Mouse (Mus musculus) MEL (cell line): ENCODE measurements around the gene Gm20388. TPM values are rescaled to one million over a fixed set of nuclear protein-coding genes. Genes with fewer than 3 reads are reported as not detected.
A peak's percentile ranks its signal among the peaks of the same experiment; 100 is the strongest.

Experiments
- DNase-seq: peaks from one replicate; pipeline ENCODE4 v3.0.0; 2011; ENCODE audit warnings: low read depth, low spot score
- H3K27ac ChIP-seq: 2 replicates; pipeline ENCODE4 v1.5.1; 2012; ENCODE audit warnings: low read depth, mild to moderate bottlenecking, control low read depth, low read length, moderate library complexity; ENCODE audit not compliant: control insufficient read depth
- H3K27me3 ChIP-seq, 2 experiments: fragments of 150-350 bp in 1 of 2; sonication (generic) in 1 of 2; 2 replicates each; pipeline ENCODE4 v1.6.1; 2012; ENCODE audit warnings: low read length in 2 of 2, mild to moderate bottlenecking in 2 of 2, improper control_type of control experiment in 1 of 2, moderate library complexity in 1 of 2; ENCODE audit not compliant: insufficient read depth in 2 of 2, control insufficient read depth in 1 of 2
- H3K36me3 ChIP-seq, 2 experiments: 2 replicates each; pipeline ENCODE4 v1.6.1; 2012 to 2014; ENCODE audit warnings: low read length in 2 of 2, improper control_type of control experiment in 1 of 2, inconsistent platforms in 1 of 2, mild to moderate bottlenecking in 1 of 2; ENCODE audit not compliant: insufficient read depth in 2 of 2, control insufficient read depth in 1 of 2
- H3K4me1 ChIP-seq, 2 experiments: fragments of 150-350 bp in 1 of 2; sonication (generic) in 1 of 2; 2 replicates each; pipeline ENCODE4 v1.6.1; 2012; ENCODE audit warnings: low read length in 2 of 2, improper control_type of control experiment in 1 of 2, mild to moderate bottlenecking in 1 of 2; ENCODE audit not compliant: insufficient read depth in 2 of 2, control insufficient read depth in 1 of 2
- H3K4me3 ChIP-seq, 2 experiments: fragments of 150-350 bp in 1 of 2; sonication (generic) in 1 of 2; 2 replicates each; pipeline ENCODE4 v1.5.1; 2012; ENCODE audit warnings: low read depth in 2 of 2, low read length in 2 of 2, mild to moderate bottlenecking in 2 of 2, moderate library complexity in 2 of 2, control low read depth in 1 of 2, improper control_type of control experiment in 1 of 2; ENCODE audit not compliant: control insufficient read depth in 1 of 2, insufficient read depth in 1 of 2
- H3K79me2 ChIP-seq: 2 replicates; pipeline ENCODE4 v1.6.1; 2012; ENCODE audit warnings: mild to moderate bottlenecking, low read length, moderate library complexity; ENCODE audit not compliant: control insufficient read depth, poor library complexity, insufficient read depth
- H3K9ac ChIP-seq: 2 replicates; pipeline ENCODE4 v1.6.1; 2012; ENCODE audit warnings: low read depth, mild to moderate bottlenecking, control low read depth, low read length, moderate library complexity; ENCODE audit not compliant: control insufficient read depth, poor library complexity, severe bottlenecking
- H3K9me3 ChIP-seq: fragments of 150-350 bp; sonication (generic); replicated peaks from 2 replicates; pipeline ENCODE4 v1.6.1; 2012; ENCODE audit warnings: mild to moderate bottlenecking, low read length, improper control_type of control experiment, moderate library complexity; ENCODE audit not compliant: insufficient read depth
- BHLHE40 ChIP-seq: IDR thresholded peaks from 2 replicates; pipeline ENCODE4 v1.6.1; 2012; ENCODE audit warnings: low read depth, mild to moderate bottlenecking, inconsistent platforms, low read length, improper control_type of control experiment, borderline replicate concordance
- CHD1 ChIP-seq: IDR thresholded peaks from 2 replicates; pipeline ENCODE4 v1.6.1; 2012; ENCODE audit warnings: low read depth, mild to moderate bottlenecking, inconsistent platforms, low read length, improper control_type of control experiment
- CHD2 ChIP-seq: IDR thresholded peaks from 2 replicates; pipeline ENCODE4 v1.6.1; 2011; ENCODE audit warnings: low read length, improper control_type of control experiment
- EP300 ChIP-seq, 2 experiments: IDR thresholded peaks; 2 replicates each; pipeline ENCODE4 v1.6.1; 2011; ENCODE audit warnings: improper control_type of control experiment in 2 of 2, low read length in 2 of 2, low read depth in 1 of 2, mild to moderate bottlenecking in 1 of 2
- ETS1 ChIP-seq: IDR thresholded peaks from 2 replicates; pipeline ENCODE4 v1.6.1; 2012; ENCODE audit warnings: low read depth, mild to moderate bottlenecking, inconsistent platforms, low read length, improper control_type of control experiment, moderate library complexity
- GABPA ChIP-seq: IDR thresholded peaks from 2 replicates; pipeline ENCODE4 v1.6.1; 2012; ENCODE audit warnings: low read depth, mild to moderate bottlenecking, inconsistent platforms, low read length, improper control_type of control experiment, moderate library complexity
- GATA1 ChIP-seq: IDR thresholded peaks from 2 replicates; pipeline ENCODE4 v1.6.1; 2011; ENCODE audit warnings: low read depth, low read length, improper control_type of control experiment
- JUND ChIP-seq: IDR thresholded peaks from 2 replicates; pipeline ENCODE4 v1.6.1; 2011; ENCODE audit warnings: low read depth, mild to moderate bottlenecking, improper control_type of control experiment, low read length
- MAFK ChIP-seq: IDR thresholded peaks from 2 replicates; pipeline ENCODE4 v1.6.1; 2011; ENCODE audit warnings: low read depth, mild to moderate bottlenecking, low read length, improper control_type of control experiment, borderline replicate concordance
- MAZ ChIP-seq: IDR thresholded peaks from 2 replicates; pipeline ENCODE4 v1.6.1; 2012; ENCODE audit warnings: low read depth, mild to moderate bottlenecking, inconsistent platforms, low read length, improper control_type of control experiment
- MXI1 ChIP-seq: IDR thresholded peaks from 2 replicates; pipeline ENCODE4 v1.6.1; 2011; ENCODE audit warnings: mild to moderate bottlenecking, low read depth, low read length, improper control_type of control experiment
- MYB ChIP-seq: IDR thresholded peaks from 2 replicates; pipeline ENCODE4 v1.6.1; 2011; ENCODE audit warnings: mild to moderate bottlenecking, low read depth, low read length, improper control_type of control experiment
- MYC ChIP-seq: IDR thresholded peaks from 2 replicates; pipeline ENCODE4 v1.6.1; 2011; ENCODE audit warnings: low read depth, mild to moderate bottlenecking, low read length, improper control_type of control experiment, moderate library complexity
- NELFE ChIP-seq: IDR thresholded peaks from 2 replicates; pipeline ENCODE4 v1.6.1; 2011; ENCODE audit warnings: low read depth, low read length, improper control_type of control experiment
- NRF1 ChIP-seq: IDR thresholded peaks from 2 replicates; pipeline ENCODE4 v1.6.1; 2014; ENCODE audit warnings: low read depth, mild to moderate bottlenecking, inconsistent platforms, low read length, improper control_type of control experiment, moderate library complexity; ENCODE audit not compliant: poor library complexity, insufficient read depth, severe bottlenecking
- POLR2A ChIP-seq, 2 experiments: IDR thresholded peaks; 2 replicates each; pipeline ENCODE4 v1.6.1; 2011 to 2012; ENCODE audit warnings: low read length in 2 of 2, mild to moderate bottlenecking in 2 of 2, control low read depth in 1 of 2, improper control_type of control experiment in 1 of 2, low read depth in 1 of 2, moderate library complexity in 1 of 2; ENCODE audit not compliant: control insufficient read depth in 1 of 2, insufficient read depth in 1 of 2, poor library complexity in 1 of 2
- POLR2AphosphoS2 ChIP-seq: IDR thresholded peaks from 2 replicates; pipeline ENCODE4 v1.6.1; 2011; ENCODE audit warnings: low read length, improper control_type of control experiment
- SIN3A ChIP-seq: IDR thresholded peaks from 2 replicates; pipeline ENCODE4 v1.6.1; 2012; ENCODE audit warnings: low read length, improper control_type of control experiment, inconsistent platforms
- TAL1 ChIP-seq: IDR thresholded peaks from 2 replicates; pipeline ENCODE4 v1.6.1; 2012; ENCODE audit warnings: mild to moderate bottlenecking, inconsistent platforms, low read length, moderate library complexity, mixed read lengths
- TCF12 ChIP-seq: IDR thresholded peaks from 2 replicates; pipeline ENCODE4 v1.6.1; 2014; ENCODE audit warnings: low read depth, mild to moderate bottlenecking, inconsistent platforms, low read length, improper control_type of control experiment, moderate library complexity
- USF2 ChIP-seq, 2 experiments: IDR thresholded peaks; 2 replicates each; pipeline ENCODE4 v1.6.1; 2011 to 2012; ENCODE audit warnings: improper control_type of control experiment in 2 of 2, low read length in 2 of 2, borderline replicate concordance in 1 of 2, inconsistent platforms in 1 of 2, low read depth in 1 of 2, mild to moderate bottlenecking in 1 of 2; ENCODE audit not compliant: insufficient read depth in 1 of 2
- ZKSCAN1 ChIP-seq: IDR thresholded peaks from 2 replicates; pipeline ENCODE4 v1.6.1; 2012; ENCODE audit warnings: low read depth, mild to moderate bottlenecking, inconsistent platforms, low read length, improper control_type of control experiment, moderate library complexity
- ZNF384 ChIP-seq: IDR thresholded peaks from 2 replicates; pipeline ENCODE4 v1.6.1; 2012; ENCODE audit warnings: low read depth, mild to moderate bottlenecking, inconsistent platforms, low read length, improper control_type of control experiment
- polyA plus RNA-seq, 2 experiments: library from polyadenylated mRNA; stranded (reverse) in 1 of 2; unstranded in 1 of 2; fragments of >175 nt in 1 of 2; fragments of >200 nt in 1 of 2; gene quantifications; 2 replicates each; pipeline versions ENCODE4 v1.2.1 to v1.2.4; 2012; ENCODE audit warnings: low replicate concordance in 2 of 2, low read depth in 1 of 2; ENCODE audit not compliant: insufficient read length in 2 of 2, insufficient read depth in 1 of 2, missing spikeins in 1 of 2
- total RNA-seq: library from RNA; depleted of rRNA; stranded (reverse); fragments of 300-350 nt; gene quantifications from 2 replicates; pipeline ENCODE4 v1.2.3, GENCODE M21; 2012

Gene Gm20388
- total and polyA plus RNA-seq, 3 experiments, result 11.1 to 17.8 TPM; not detected in 1

GRCm38 (mm10) chr8:120334878-120335261, 424.2 kb downstream of the Gm20388 start:
- H3K79me2 ChIP-seq, result peaks cover 7% of the 10 kb centered on the region
- peak; percentile 76 for TF ChIP-seq MAZ
- no peak for TF ChIP-seq USF2 (IDR thresholded peaks at IDR 0.05; ENCODE audit: borderline replicate concordance in 1 of 2, insufficient read depth in 1 of 2, low read depth in 1 of 2, low read length in 2 of 2)
- TF ChIP-seq BHLHE40, result 0 out of 2 replicates have a peak, but pooled peaks have one; percentile 6
- TF ChIP-seq ZNF384, result peak; percentile 89
- peak; percentile 74 for TF ChIP-seq ETS1
- TF ChIP-seq NRF1, result no peak
- TF ChIP-seq MYB, result 0 out of 2 replicates have a peak, but pooled peaks have one; percentile 9
- peak; percentile 56; the same call in 1 of the 2 replicates for TF ChIP-seq JUND
- TF ChIP-seq NELFE, result peak; percentile 49; the same call in 1 of the 2 replicates
- TF ChIP-seq TCF12, result peak; percentile 78
- TF ChIP-seq POLR2AphosphoS2, result peak; percentile 44; the same call in 1 of the 2 replicates
- TF ChIP-seq ZKSCAN1, result no peak
- TF ChIP-seq GABPA, result no peak
- TF ChIP-seq CHD1, result 0 out of 2 replicates have a peak, but pooled peaks have one; percentile 29
- peak; percentile 78 for TF ChIP-seq SIN3A
- TF ChIP-seq MYC, result no peak
- no peak for TF ChIP-seq MAFK
- no peak for TF ChIP-seq TAL1
- peak; percentile 66 for TF ChIP-seq GATA1
- TF ChIP-seq POLR2A (IDR thresholded peaks at IDR 0.05; ENCODE audit: control insufficient read depth in 1 of 2, insufficient read depth in 1 of 2, low read depth in 1 of 2, low read length in 2 of 2, poor library complexity in 1 of 2), result peak in 1 of 2 experiments; percentile 68; a peak in 2 of 4 replicates
- peak; percentile 73 to 90 for TF ChIP-seq EP300 (IDR thresholded peaks at IDR 0.05; ENCODE audit: low read depth in 1 of 2, low read length in 2 of 2)
- TF ChIP-seq MXI1, result no peak
- peak; percentile 14; the same call in 1 of the 2 replicates for TF ChIP-seq CHD2
- H3K27me3 ChIP-seq, result no peaks in the 10 kb centered on the region
- DNase-seq, result peak; percentile 92
- peaks cover 4 to 34% of the 10 kb centered on the region in 2 experiments; a peak in 3 of 4 replicates for H3K4me1 ChIP-seq
- peak overlapping the region; percentile 60 to 84 for H3K4me3 ChIP-seq
- H3K36me3 ChIP-seq, result peaks cover 0 to 12% of the 10 kb centered on the region in 2 experiments; a peak in 2 of 4 replicates
- no peaks in the 10 kb centered on the region for H3K9me3 ChIP-seq
- H3K9ac ChIP-seq, result peak overlapping the region; percentile 80
- peak overlapping the region; percentile 96 for H3K27ac ChIP-seq
